Mouse (Mus musculus) lung, embryonic 14.5 days (tissue): ENCODE measurements around the gene Ucp3. TPM values are rescaled to one million over a fixed set of nuclear protein-coding genes. Genes with fewer than 3 reads are reported as not detected.

Source experiments
- ATAC-seq: fragments of 200-750 bp; cut with Nextera tagmentation; 2 replicates; pipeline ENCODE4 v1.8.0; 2017; ENCODE audit warnings: mild to moderate bottlenecking, moderate TSS enrichment, moderate library complexity; ENCODE audit not compliant: insufficient read depth
- DNase-seq: peaks from one replicate; pipeline ENCODE4 v3.0.0-alpha.2; 2015
- H3K27ac ChIP-seq: fragments of 300-500 bp; sonication (generic); 2 replicates; pipeline ENCODE4 v1.5.1; 2014; ENCODE audit warnings: low read depth, mild to moderate bottlenecking, moderate library complexity
- H3K27me3 ChIP-seq: fragments of 300-500 bp; sonication (generic); 2 replicates; pipeline ENCODE4 v1.6.1; 2014; ENCODE audit warnings: low read length, control low read depth; ENCODE audit not compliant: insufficient read depth
- H3K36me3 ChIP-seq: fragments of 300-500 bp; sonication (generic); 2 replicates; pipeline ENCODE4 v1.6.1; 2014; ENCODE audit warnings: control low read depth; ENCODE audit not compliant: insufficient read depth
- H3K4me1 ChIP-seq: fragments of 300-500 bp; sonication (generic); 2 replicates; pipeline ENCODE4 v1.6.1; 2014; ENCODE audit warnings: antibody characterized with exemption, control low read depth; ENCODE audit not compliant: insufficient read depth
- H3K4me2 ChIP-seq: fragments of 300-500 bp; sonication (generic); 2 replicates; pipeline ENCODE4 v1.6.1; 2014; ENCODE audit warnings: mild to moderate bottlenecking
- H3K4me3 ChIP-seq: fragments of 300-500 bp; sonication (generic); 2 replicates; pipeline ENCODE4 v1.5.1; 2014; ENCODE audit warnings: low read depth, low read length
- H3K9ac ChIP-seq: fragments of 300-500 bp; sonication (generic); 2 replicates; pipeline ENCODE4 v1.6.1; 2014
- H3K9me3 ChIP-seq: fragments of 300-500 bp; sonication (generic); 2 replicates; pipeline ENCODE4 v1.6.1; 2016; ENCODE audit warnings: low read depth, low read length, control low read depth
- CTCF ChIP-seq: IDR thresholded peaks from 2 replicates; pipeline ENCODE4 v1.5.1; 2016; ENCODE audit warnings: antibody characterized with exemption, low read depth
- WGBS: fragments of 180-500 bp; shearing (Covaris S2); extraction: QIAGEN DNeasy Blood & Tissue Kit; methylation state at CpG from one replicate; pipeline ENCODE4 v1.1.7; 2014; 5-methylcytosine and 5-hydroxymethylcytosine counted together
- polyA plus RNA-seq: library from polyadenylated mRNA; unstranded; fragments of >200 nt; fragmentation: Nextera tagmentation; extraction: Ambion mirVana; gene quantifications from 2 replicates; pipeline ENCODE4 v1.2.1, GENCODE M21; 2014

Gene Ucp3
- polyA plus RNA-seq, 1 experiment from 2014 or later, result not detected

DNA sequence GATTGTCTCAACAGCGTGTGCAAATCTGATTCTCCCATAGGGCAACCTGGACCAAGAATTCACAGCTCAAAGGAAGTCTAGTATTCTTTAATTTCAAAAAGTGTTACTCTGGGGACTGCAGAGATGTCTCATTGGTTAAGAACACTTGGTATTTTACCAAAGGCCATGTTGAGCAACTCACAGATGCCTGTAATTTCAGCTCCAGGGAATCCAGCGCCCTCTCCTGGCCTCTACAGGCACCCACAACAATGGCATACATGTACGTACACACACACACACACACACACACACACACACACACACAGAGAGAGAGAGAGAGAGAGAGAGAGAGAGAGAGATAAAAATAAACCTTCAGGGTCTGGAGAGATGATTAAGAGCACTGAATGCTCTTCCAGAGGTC, 49.4 kb downstream of the Ucp3 start:
- H3K27ac ChIP-seq, result no peak overlapping the region
- no peak overlapping the region for H3K9ac ChIP-seq
- 77% methylated on average over 3 of the region's 3 CpGs for WGBS
- no peak overlapping the region for H3K4me3 ChIP-seq
- no peaks in the 10 kb centered on the region for H3K4me1 ChIP-seq
- no peaks in the 10 kb centered on the region for H3K36me3 ChIP-seq
- no peaks in the 10 kb centered on the region for H3K9me3 ChIP-seq
- ATAC-seq (no peak), DNase-seq (no peak)
- no peak overlapping the region for H3K4me2 ChIP-seq
- no peak for TF ChIP-seq CTCF
- no peaks in the 10 kb centered on the region for H3K27me3 ChIP-seq

DNA sequence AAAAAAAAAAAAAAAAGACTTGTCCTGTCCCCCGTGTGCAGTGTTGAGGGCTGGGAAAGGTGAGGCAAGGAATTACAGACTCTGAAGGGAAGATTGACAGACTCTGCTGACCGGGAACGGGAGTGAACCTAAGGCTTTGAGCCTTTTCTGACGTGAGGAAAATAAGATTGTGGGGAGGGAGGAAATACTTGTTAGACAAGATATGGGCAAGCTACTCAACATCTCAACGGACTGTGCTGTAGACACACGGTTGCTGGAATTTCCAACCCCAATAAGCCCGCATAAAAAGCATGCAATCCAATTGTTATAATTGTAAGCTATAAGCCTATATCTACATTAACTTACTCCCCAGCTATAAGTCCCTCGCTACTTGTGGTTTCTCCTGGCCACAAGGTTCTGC, 51.9 kb downstream of the Ucp3 start:
- no peak for TF ChIP-seq CTCF
- 58% methylated on average over 8 of the region's 8 CpGs for WGBS
- H3K27ac ChIP-seq, result no peak overlapping the region
- DNase-seq (no peak), ATAC-seq (no peak)
- no peak overlapping the region for H3K9ac ChIP-seq
- H3K9me3 ChIP-seq, result no peaks in the 10 kb centered on the region
- no peaks in the 10 kb centered on the region for H3K27me3 ChIP-seq
- no peaks in the 10 kb centered on the region for H3K36me3 ChIP-seq
- H3K4me2 ChIP-seq, result no peak overlapping the region
- no peaks in the 10 kb centered on the region for H3K4me1 ChIP-seq
- H3K4me3 ChIP-seq, result no peak overlapping the region

DNA sequence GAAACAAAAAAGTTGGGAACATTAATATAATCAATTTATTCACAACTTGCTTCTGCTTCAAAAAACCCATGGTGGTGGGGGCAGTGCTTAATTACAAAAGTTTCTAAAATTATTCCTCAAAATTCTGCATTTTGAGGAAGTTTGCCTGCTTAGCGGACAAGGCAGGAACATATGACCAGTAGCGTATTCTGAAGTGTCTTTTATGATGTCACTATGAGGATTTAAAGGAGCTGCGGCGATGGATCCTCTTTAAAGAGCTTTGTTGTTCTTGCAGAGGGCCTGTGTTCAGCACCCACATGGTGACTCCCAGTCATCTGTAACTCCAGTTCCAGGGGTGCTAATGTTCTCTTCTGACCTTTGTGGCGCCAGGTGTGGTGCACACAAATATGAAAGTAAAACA, 58.0 kb downstream of the Ucp3 start:
- no peak for ATAC-seq
- DNase-seq, result no peak
- Histone ChIP-seq H3K4me3 (no peak overlapping the region), H3K4me1 (no peaks in the 10 kb centered on the region), H3K9ac (no peak overlapping the region), H3K9me3 (no peaks in the 10 kb centered on the region), H3K27me3 (no peaks in the 10 kb centered on the region), H3K36me3 (no peaks in the 10 kb centered on the region), H3K4me2 (no peak overlapping the region), H3K27ac (no peak overlapping the region)
- no peak for TF ChIP-seq CTCF
- 88% methylated on average over 5 of the region's 5 CpGs for WGBS

DNA sequence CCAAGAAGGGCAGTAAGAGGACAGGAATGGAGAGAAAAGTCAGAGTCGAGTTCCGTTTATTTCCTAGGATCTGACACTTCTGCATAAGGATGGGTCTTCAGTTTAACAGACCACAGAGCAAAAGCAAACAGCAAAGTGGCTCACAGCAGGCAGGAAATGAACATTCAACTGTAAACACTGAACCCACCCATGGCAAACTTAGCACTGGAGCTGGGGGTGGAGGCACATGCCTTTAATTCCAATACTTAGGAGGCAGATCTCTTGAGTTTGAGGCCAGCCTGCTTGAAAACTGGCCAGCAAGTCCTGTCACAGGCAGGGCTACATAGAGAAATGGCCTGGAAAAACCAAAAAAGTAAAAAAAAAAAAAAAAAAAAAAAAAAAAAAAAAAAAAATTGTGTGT, 60.7 kb downstream of the Ucp3 start:
- H3K4me1 ChIP-seq, result peaks cover 7% of the 10 kb centered on the region; the same call in 1 of the 2 replicates
- peak overlapping the region; percentile 37; the same call in 1 of the 2 replicates for H3K27ac ChIP-seq
- no peak for TF ChIP-seq CTCF
- H3K4me3 ChIP-seq, result no peak overlapping the region
- H3K9ac ChIP-seq, result no peak overlapping the region
- no peak overlapping the region for H3K4me2 ChIP-seq
- ATAC-seq, result no peak
- H3K36me3 ChIP-seq, result no peaks in the 10 kb centered on the region
- DNase-seq, result peak; percentile 35
- 30% methylated on average over 2 of the region's 2 CpGs for WGBS
- no peaks in the 10 kb centered on the region for H3K27me3 ChIP-seq
- no peaks in the 10 kb centered on the region for H3K9me3 ChIP-seq

DNA sequence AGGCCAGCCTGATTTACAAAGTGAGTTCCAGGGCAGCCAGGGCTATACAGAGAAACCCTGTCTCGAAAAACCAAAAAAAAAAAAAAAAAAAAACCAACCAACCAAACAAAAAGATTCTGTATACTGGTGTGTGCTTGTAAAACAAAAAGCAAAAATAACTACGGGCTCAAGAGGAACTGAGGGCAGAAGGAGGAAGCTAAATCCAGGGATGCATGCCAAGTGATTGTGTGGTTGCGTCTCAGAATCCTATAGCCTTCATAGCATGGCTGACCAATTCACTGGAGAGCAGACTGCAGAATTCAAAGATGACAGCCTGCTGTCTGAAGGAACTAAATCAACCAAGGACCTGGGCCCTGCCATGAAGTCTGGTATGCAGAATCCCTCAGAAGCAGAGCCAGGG, 61.4 kb downstream of the Ucp3 start:
- TF ChIP-seq CTCF, result no peak
- DNase-seq (no peak), ATAC-seq (no peak)
- Histone ChIP-seq H3K4me1 (peaks cover 7% of the 10 kb centered on the region; the same call in 1 of the 2 replicates), H3K9ac (no peak overlapping the region), H3K4me2 (no peak overlapping the region), H3K27ac (no peak overlapping the region), H3K4me3 (no peak overlapping the region), H3K36me3 (peaks cover 5% of the 10 kb centered on the region), H3K9me3 (no peaks in the 10 kb centered on the region), H3K27me3 (no peaks in the 10 kb centered on the region)
- WGBS, result 78% methylated on average over 3 of the region's 3 CpGs

DNA sequence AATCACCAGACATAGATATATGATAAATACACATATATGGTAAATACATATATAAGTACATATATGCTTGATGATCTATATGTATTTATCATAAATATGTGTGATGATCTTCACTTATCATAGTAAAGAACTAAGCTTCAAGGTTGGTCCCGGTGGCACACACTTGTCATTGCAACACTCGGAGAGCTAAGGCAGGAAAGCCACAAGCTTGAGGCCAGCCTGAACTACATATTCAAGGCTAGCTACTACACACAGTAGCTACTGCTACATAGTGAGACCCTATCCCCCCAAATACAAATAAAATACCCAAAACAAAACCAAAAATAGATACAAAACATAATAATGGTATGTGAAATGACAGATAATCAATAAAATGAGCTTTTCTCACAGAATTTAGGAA, 63.0 kb downstream of the Ucp3 start:
- peak overlapping the region; percentile 70 for H3K4me2 ChIP-seq
- H3K27me3 ChIP-seq, result no peaks in the 10 kb centered on the region
- H3K27ac ChIP-seq, result no peak overlapping the region
- no peaks in the 10 kb centered on the region for H3K9me3 ChIP-seq
- H3K4me3 ChIP-seq, result no peak overlapping the region
- TF ChIP-seq CTCF, result no peak
- H3K9ac ChIP-seq, result no peak overlapping the region
- DNase-seq, result no peak
- peaks cover 7% of the 10 kb centered on the region; the same call in 1 of the 2 replicates for H3K4me1 ChIP-seq
- WGBS, result 72% methylated on average over 2 of the region's 2 CpGs
- ATAC-seq, result no peak
- H3K36me3 ChIP-seq, result peaks cover 14% of the 10 kb centered on the region

Other genes starting within 250 kb of the Ucp3 start
- 2.2 and 2.6 TPM in 2 replicates for gene Pgm2l1, start 245.6 kb upstream of the Ucp3 start, polyA plus RNA-seq
- 21.2 and 22.0 TPM in 2 replicates for gene P4ha3, start 187.5 kb upstream of the Ucp3 start, polyA plus RNA-seq
- 29.6 and 31.9 TPM in 2 replicates for gene C2cd3, start 100.8 kb upstream of the Ucp3 start, polyA plus RNA-seq
- 60.3 and 68.3 TPM in 2 replicates for gene Ppme1, start 100.7 kb upstream of the Ucp3 start, polyA plus RNA-seq
- 162 and 184 TPM in 2 replicates for gene Ucp2, start 20.3 kb downstream of the Ucp3 start, polyA plus RNA-seq
- gene Dnajb13, start 42.0 kb downstream of the Ucp3 start, polyA plus RNA-seq, result 0.18 and 0.57 TPM in 2 replicates
- gene Coa4, start 64.1 kb downstream of the Ucp3 start, polyA plus RNA-seq, result 15.4 and 18.2 TPM in 2 replicates
- gene Rab6a, start 134.4 kb downstream of the Ucp3 start, polyA plus RNA-seq, result 102 and 105 TPM in 2 replicates
- 77.2 and 80.8 TPM in 2 replicates for gene Mrpl48, start 135.3 kb downstream of the Ucp3 start, polyA plus RNA-seq
- gene Plekhb1, start 189.4 kb downstream of the Ucp3 start, polyA plus RNA-seq, result 17.7 TPM in 2 replicates
- gene Fam168a, start 233.6 kb downstream of the Ucp3 start, polyA plus RNA-seq, result 42.8 and 47.8 TPM in 2 replicates